In genomic region chr7:16923283-16924036, GRCm38 (mm10) we compare ENCODE assay signal across 1 mouse cellular context.
TF ChIP-seq lines count a peak whose summit lies in the region.

No protein-coding gene starts in this region.

TF ChIP-seq in ES-E14, 5 proteins besides CTCF, POLR2A, EP300 and RAD21 (continued from another document):
- no peak for TF ChIP-seq ZC3H11A (IDR thresholded peaks at IDR 0.05; ENCODE audit: borderline replicate concordance, low read depth, low read length)
